Mouse (Mus musculus) T-cell, adult 2 months (primary cell): ENCODE measurements around the gene Exosc6.
"Not testable (repeated sequence)": the region's sequence is repeated elsewhere in the genome, so short reads cannot be mapped to it uniquely, and the experiment has no call there.

ENCODE experiments used
- DNase-seq: peaks from one replicate; pipeline ENCODE4 v3.0.0; 2022; ENCODE audit warnings: low spot score

Exosc6 gene

GRCm38 (mm10) chr8:111061688-111062071 lies 5.5 kb downstream of the Exosc6 start:
- DNase-seq = no peak

- DNase-seq = peak; percentile 83
These were observed 6.1 kb downstream of the Exosc6 start for GRCm38 (mm10) chr8:111062072-111062757.

GRCm38 (mm10) chr8:111062893-111063292 lies 6.8 kb downstream of the Exosc6 start:
- DNase-seq = no peak

GRCm38 (mm10) chr8:111066308-111066707 lies 10.2 kb downstream of the Exosc6 start:
- no peak for DNase-seq

GRCm38 (mm10) chr8:111067439-111067838 lies 11.3 kb downstream of the Exosc6 start:
- DNase-seq = no peak

GRCm38 (mm10) chr8:111068660-111069059 lies 12.5 kb downstream of the Exosc6 start:
- DNase-seq = not testable (repeated sequence)

- no peak for DNase-seq
These were observed 19.8 kb downstream of the Exosc6 start for GRCm38 (mm10) chr8:111075926-111076325.

- no peak for DNase-seq
These were observed 23.3 kb downstream of the Exosc6 start for GRCm38 (mm10) chr8:111079461-111079860.

GRCm38 (mm10) chr8:111079861-111080271 lies 23.7 kb downstream of the Exosc6 start:
- no peak for DNase-seq

- no peak for DNase-seq
These were observed 25.6 kb downstream of the Exosc6 start for GRCm38 (mm10) chr8:111081580-111082258.

- not testable (repeated sequence) for DNase-seq
These were observed 27.8 kb downstream of the Exosc6 start for GRCm38 (mm10) chr8:111083936-111084335.

- peak; percentile 67 for DNase-seq
These were observed 34.0 kb downstream of the Exosc6 start for GRCm38 (mm10) chr8:111090126-111090525.

GRCm38 (mm10) chr8:111091706-111092105 lies 35.6 kb downstream of the Exosc6 start:
- no peak for DNase-seq

GRCm38 (mm10) chr8:111092326-111092725 lies 36.2 kb downstream of the Exosc6 start, which contains the start of gene Clec18a:
Gene Clec18a (minus strand): TSS chr8:111092426.
- DNase-seq = not testable (repeated sequence)

GRCm38 (mm10) chr8:111093865-111094718 lies 38.0 kb downstream of the Exosc6 start, which contains the start of gene Pdpr:
Gene Pdpr (plus strand): TSS chr8:111094630.
- peak; percentile 94 for DNase-seq

GRCm38 (mm10) chr8:111094719-111095302 lies 38.7 kb downstream of the Exosc6 start:
- DNase-seq = peak; percentile 52
